Mouse (Mus musculus): Measurements from ENCODE around the gene Ebf1.
"Not testable (repeated sequence)": the region's sequence is repeated elsewhere in the genome, so short reads cannot be mapped to it uniquely, and the experiment has no call there.

Gene Ebf1
- long read RNA-seq, experiment 1, partial matches to known transcripts: 0 of 16 reads
- long read RNA-seq, experiment 1, other reads (novel, unspliced or antisense): 16 of 16 reads
- long read RNA-seq, experiment 2, partial matches to known transcripts: 2 of 46 reads
- long read RNA-seq, experiment 2, other reads (novel, unspliced or antisense): 44 of 46 reads

GRCm38 (mm10) chr11:44616788-44617712 lies at the start of gene Ebf1:
TSS of gene Ebf1 (plus strand) at chr11:44617317.
- intact Hi-C loops (cut with DNase I): loop anchor here (10.0 kb wide), 1 partner anchor 158 kb away; no protein-coding TSS in a partner anchor

- intact Hi-C loops (cut with DNase I): not testable (repeated sequence)
These were observed 46.8 kb upstream of the Ebf1 start for GRCm38 (mm10) chr11:44570336-44570735.

GRCm38 (mm10) chr11:44572781-44573180 lies 44.3 kb upstream of the Ebf1 start:
- intact Hi-C loops (cut with DNase I): no loop called here

GRCm38 (mm10) chr11:44573396-44573795 lies 43.7 kb upstream of the Ebf1 start:
- intact Hi-C loops (cut with DNase I): no loop called here

GRCm38 (mm10) chr11:44574391-44574790 lies 42.7 kb upstream of the Ebf1 start:
- intact Hi-C loops (cut with DNase I): no loop called here

- intact Hi-C loops (cut with DNase I): loop anchor here (5.0 kb wide), 1 partner anchor 103 kb away; the partner anchor contains the start of gene Ublcp1
These were observed 42.3 kb upstream of the Ebf1 start for GRCm38 (mm10) chr11:44574820-44575219.

GRCm38 (mm10) chr11:44577911-44578310 lies 39.2 kb upstream of the Ebf1 start:
- intact Hi-C loops (cut with DNase I): loop anchor here (5.0 kb wide), 1 partner anchor 106 kb away; the partner anchor contains the start of gene Ublcp1

GRCm38 (mm10) chr11:44581277-44581683 lies 35.8 kb upstream of the Ebf1 start:
- intact Hi-C loops (cut with DNase I): no loop called here

GRCm38 (mm10) chr11:44586047-44586696 lies 30.9 kb upstream of the Ebf1 start:
- intact Hi-C loops (cut with DNase I): no loop called here

- intact Hi-C loops (cut with DNase I): no loop called here
These were observed 24.1 kb upstream of the Ebf1 start for GRCm38 (mm10) chr11:44593016-44593415.

- intact Hi-C loops (cut with DNase I): no loop called here
These were observed 22.3 kb upstream of the Ebf1 start for GRCm38 (mm10) chr11:44594768-44595167.

GRCm38 (mm10) chr11:44606881-44607280 lies 10.2 kb upstream of the Ebf1 start:
- intact Hi-C loops (cut with DNase I): no loop called here

- intact Hi-C loops (cut with DNase I): no loop called here
These were observed 8.5 kb upstream of the Ebf1 start for GRCm38 (mm10) chr11:44608646-44609045.

- intact Hi-C loops (cut with DNase I): loop anchor here (2.0 to 10.0 kb wide), 3 partner anchors 164 to 926 kb away; no protein-coding TSS in a partner anchor
These were observed 5.9 kb upstream of the Ebf1 start for GRCm38 (mm10) chr11:44610971-44611781.

GRCm38 (mm10) chr11:44612156-44612555 lies 5.0 kb upstream of the Ebf1 start:
- intact Hi-C loops (cut with DNase I): loop anchor here (5.0 to 10.0 kb wide), 2 partner anchors 163 to 925 kb away; no protein-coding TSS in a partner anchor

- intact Hi-C loops (cut with DNase I): loop anchor here (5.0 to 10.0 kb wide), 2 partner anchors 162 to 924 kb away; no protein-coding TSS in a partner anchor
These were observed 4.3 kb upstream of the Ebf1 start for GRCm38 (mm10) chr11:44612681-44613410.

- intact Hi-C loops (cut with DNase I): loop anchor here (5.0 to 10.0 kb wide), 2 partner anchors 161 to 924 kb away; no protein-coding TSS in a partner anchor
These were observed 3.5 kb upstream of the Ebf1 start for GRCm38 (mm10) chr11:44613411-44614180.

- intact Hi-C loops (cut with DNase I): loop anchor here (10.0 kb wide), 1 partner anchor 159 kb away; no protein-coding TSS in a partner anchor
These were observed 884 bp upstream of the Ebf1 start for GRCm38 (mm10) chr11:44616078-44616787.
